In genomic region chr7:19920506-19921261, GRCm38 (mm10) we compare ENCODE assay signal across 8 mouse cellular contexts. TPM values are rescaled to one million over a fixed set of nuclear protein-coding genes. Genes with fewer than 3 reads are reported as not detected.
A peak's percentile ranks its signal among the peaks of the same experiment; 100 is the strongest.
DNase-seq lines count a peak whose midpoint lies in the region; ATAC-seq and TF ChIP-seq lines count a peak whose summit lies in the region.

Gene Pvr (minus strand): TSS chr7:19921160.

- H3K4me2 ChIP-seq in forebrain, embryonic 12.5 days = peak within 1 kb of the TSS; percentile 84
- peak within 1 kb of the TSS; percentile 68 for H3K4me2 ChIP-seq in heart, embryonic 15.5 days
- peak within 1 kb of the TSS; percentile 70 for H3K4me2 ChIP-seq in liver, embryonic 13.5 days
- H3K4me2 ChIP-seq in stomach, embryonic 16.5 days (ENCODE audit: low read depth, low read length) = peak within 1 kb of the TSS; percentile 76

- no peaks in the 10 kb centered on the region for H3K9me3 ChIP-seq in forebrain, embryonic 12.5 days
- H3K9me3 ChIP-seq in heart, embryonic 15.5 days (replicated peaks) = no peaks in the 10 kb centered on the region
- no peaks in the 10 kb centered on the region for H3K9me3 ChIP-seq in liver, embryonic 13.5 days (replicated peaks)
- H3K9me3 ChIP-seq in stomach, embryonic 16.5 days (replicated peaks; ENCODE audit: control insufficient read depth, low read length) = no peaks in the 10 kb centered on the region

- H3K4me1 ChIP-seq in forebrain, embryonic 12.5 days = peaks cover 9% of the 10 kb centered on the region; the same call in 1 of the 2 replicates
- H3K4me1 ChIP-seq in heart, embryonic 15.5 days (replicated peaks) = peaks cover 14% of the 10 kb centered on the region
- peaks cover 7% of the 10 kb centered on the region for H3K4me1 ChIP-seq in liver, embryonic 13.5 days (replicated peaks)
- peaks cover 9% of the 10 kb centered on the region for H3K4me1 ChIP-seq in stomach, embryonic 16.5 days (ENCODE audit: control insufficient read depth, insufficient read depth, low read length)

- peak within 1 kb of the TSS; percentile 77 for H3K9ac ChIP-seq in forebrain, embryonic 12.5 days
- H3K9ac ChIP-seq in heart, embryonic 15.5 days = peak within 1 kb of the TSS; percentile 83
- peak within 1 kb of the TSS; percentile 59 for H3K9ac ChIP-seq in liver, embryonic 13.5 days
- H3K9ac ChIP-seq in stomach, embryonic 16.5 days (ENCODE audit: low read length) = peak within 1 kb of the TSS; percentile 93

- peak; percentile 85 for ATAC-seq in forebrain, embryonic 12.5 days (ENCODE audit: low FRiP score)
- ATAC-seq in heart, embryonic 15.5 days (replicated peaks; ENCODE audit: insufficient number of reproducible peaks, insufficient read depth, low FRiP score, low read depth) = peak; percentile 92
- ATAC-seq in liver, embryonic 13.5 days (ENCODE audit: low read depth) = peak; percentile 81
- peak; percentile 90 for ATAC-seq in stomach, embryonic 16.5 days (ENCODE audit: insufficient read depth, low FRiP score)

- 0 out of 2 replicates have a peak within 1 kb of the TSS, but pooled peaks have one; percentile 50 for H3K27ac ChIP-seq in forebrain, embryonic 12.5 days
- peak within 1 kb of the TSS; percentile 89 for H3K27ac ChIP-seq in heart, embryonic 15.5 days
- no peak within 1 kb of the TSS for H3K27ac ChIP-seq in liver, embryonic 13.5 days
- peak within 1 kb of the TSS; percentile 90 for H3K27ac ChIP-seq in stomach, embryonic 16.5 days (ENCODE audit: low read length)

- under 1% methylated on average over 60 of the region's 60 CpGs for WGBS in forebrain, embryonic 12.5 days
- WGBS in heart, embryonic 15.5 days = 1% methylated on average over 60 of the region's 60 CpGs
- WGBS in liver, embryonic 13.5 days (ENCODE audit: insufficient replicate concordance) = under 1% methylated on average over 60 of the region's 60 CpGs
- under 1% methylated on average over 60 of the region's 60 CpGs for WGBS in stomach, embryonic 16.5 days

- peaks cover 4% of the 10 kb centered on the region; the same call in 1 of the 2 replicates for H3K36me3 ChIP-seq in forebrain, embryonic 12.5 days (replicated peaks)
- peaks cover 19% of the 10 kb centered on the region for H3K36me3 ChIP-seq in heart, embryonic 15.5 days
- 0 out of 2 replicates have a peak, but pooled peaks cover 11% of the 10 kb centered on the region for H3K36me3 ChIP-seq in liver, embryonic 13.5 days
- H3K36me3 ChIP-seq in stomach, embryonic 16.5 days (ENCODE audit: control insufficient read depth, insufficient read depth, low read length) = peaks cover 10% of the 10 kb centered on the region; the same call in 1 of the 2 replicates

- peak; percentile 10; the same call in 1 of the 2 replicates for TF ChIP-seq CTCF in brain, embryonic 14.5 days (IDR thresholded peaks at IDR 0.05; ENCODE audit: borderline replicate concordance, extremely low read depth, insufficient read depth, insufficient read length)

- H3K4me3 ChIP-seq in forebrain, embryonic 12.5 days (replicated peaks) = peak within 1 kb of the TSS; percentile 70
- peak within 1 kb of the TSS; percentile 80 for H3K4me3 ChIP-seq in heart, embryonic 15.5 days
- peak within 1 kb of the TSS; percentile 63 for H3K4me3 ChIP-seq in liver, embryonic 13.5 days (replicated peaks)
- peak within 1 kb of the TSS; percentile 87 for H3K4me3 ChIP-seq in stomach, embryonic 16.5 days (replicated peaks; ENCODE audit: low read length)

- TF ChIP-seq POLR2A in brain, embryonic 14.5 days (IDR thresholded peaks at IDR 0.05; ENCODE audit: borderline replicate concordance, extremely low read depth, insufficient read depth, insufficient read length, poor library complexity, severe bottlenecking) = no peak

- no peaks in the 10 kb centered on the region for H3K27me3 ChIP-seq in forebrain, embryonic 12.5 days
- H3K27me3 ChIP-seq in heart, embryonic 15.5 days = no peaks in the 10 kb centered on the region
- H3K27me3 ChIP-seq in liver, embryonic 13.5 days = no peaks in the 10 kb centered on the region
- H3K27me3 ChIP-seq in stomach, embryonic 16.5 days (ENCODE audit: control insufficient read depth, insufficient read depth, low read length) = no peaks in the 10 kb centered on the region

- peak; percentile 85 for DNase-seq in CD4-positive, CD25-positive, alpha-beta regulatory T cell, adult 2 months (ENCODE audit: low read depth, low spot score)
- peak; percentile 86 for DNase-seq in brain, embryonic 14.5 days (ENCODE audit: low read depth)
- DNase-seq in kidney, postnatal 14 days = peak; percentile 86
- DNase-seq in liver, embryonic 13.5 days = no peak
- peak; percentile 22 to 52 for DNase-seq in natural killer cell, adult 2 months (ENCODE audit: low spot score in 2 of 2)

RNA-seq across cellular contexts. Expression of gene Pvr, which starts in this region (rescaled TPM):
- polyA plus RNA-seq in brain, embryonic 14.5 days (2012; rRNA removed) = 8.1 and 11.9 TPM in 2 replicates
- polyA plus RNA-seq in forebrain, embryonic 12.5 days (2016; fragmentation: Nextera tagmentation; extraction: Ambion mirVana) = 3.2 and 4.3 TPM in 2 replicates
- polyA plus RNA-seq in heart, embryonic 15.5 days (2015; fragmentation: Nextera tagmentation; extraction: Ambion mirVana) = 15.2 and 16.1 TPM in 2 replicates
- 1.9 and 2.2 TPM in 2 replicates for polyA plus RNA-seq in liver, embryonic 13.5 days (2015; fragmentation: Nextera tagmentation; extraction: Ambion mirVana)
- polyA plus RNA-seq in stomach, embryonic 16.5 days (2015; fragmentation: Nextera tagmentation; extraction: Ambion mirVana) = 13.3 and 15.8 TPM in 2 replicates
